In the genomic region with DNA sequence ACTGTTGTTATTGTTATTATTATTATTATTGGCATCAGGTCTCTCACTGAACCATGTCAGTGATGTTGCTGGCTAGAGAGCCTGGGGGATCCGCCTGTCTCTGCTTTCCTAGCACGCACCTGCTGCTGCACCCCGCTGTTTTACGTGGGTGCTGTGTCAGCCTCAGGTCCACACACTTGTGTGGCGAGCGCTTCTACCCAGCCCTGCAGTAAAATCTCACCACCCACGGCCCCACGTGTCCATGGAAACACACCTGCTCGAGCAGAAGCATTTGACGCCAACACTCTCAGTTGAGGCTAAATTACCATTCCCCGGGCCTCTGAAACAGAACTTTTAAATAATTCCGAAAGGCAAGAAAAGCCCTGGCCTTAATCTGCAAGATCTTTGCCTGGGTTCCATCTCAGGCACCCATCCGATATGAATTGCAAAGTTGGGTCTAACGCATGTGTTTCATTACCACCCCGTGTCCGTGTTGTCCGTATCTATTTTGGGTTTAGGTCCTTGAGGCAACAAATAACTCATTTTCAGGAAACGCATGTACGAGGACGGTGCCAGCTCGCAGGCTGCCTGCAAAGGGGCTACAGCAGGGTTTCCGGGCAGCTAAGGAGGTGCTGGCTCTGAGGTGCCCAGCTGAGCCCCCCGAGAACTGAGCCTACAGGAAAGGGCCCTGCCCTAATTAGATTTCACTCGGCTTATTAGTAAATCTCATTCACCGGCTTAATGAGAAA, we compare ENCODE assay signal across 14 mouse cellular contexts.
A peak's percentile ranks its signal among the peaks of the same experiment; 100 is the strongest.
DNase-seq lines count a peak whose midpoint lies in the region; ATAC-seq lines count a peak whose summit lies in the region.
"Had no signal": no experiment of that assay in that cellular context is flagged by ENCODE, and none has a peak within 500 bp of the region (broad histone marks: within the 10 kb centered on the region; RNA-seq: fewer than 3 reads in every experiment).

No protein-coding gene starts in this region.

- peaks cover 3% of the 10 kb centered on the region; the same call in 1 of the 2 replicates for H3K9me3 ChIP-seq in heart, embryonic 13.5 days
- no peaks in the 10 kb centered on the region for H3K9me3 ChIP-seq in heart, embryonic 11.5 days (replicated peaks; ENCODE audit: control insufficient read depth, low read length)
- H3K9me3 ChIP-seq in limb, embryonic 13.5 days = no peaks in the 10 kb centered on the region
- no peaks in the 10 kb centered on the region for H3K9me3 ChIP-seq in intestine, embryonic 16.5 days (ENCODE audit: control insufficient read depth, low read length)
- H3K9me3 ChIP-seq: lung, embryonic 15.5 days had no signal

- H3K36me3 ChIP-seq in heart, embryonic 13.5 days = no peaks in the 10 kb centered on the region
- no peaks in the 10 kb centered on the region for H3K36me3 ChIP-seq in heart, embryonic 11.5 days (ENCODE audit: control insufficient read depth, insufficient read depth, low read length)
- no peaks in the 10 kb centered on the region for H3K36me3 ChIP-seq in limb, embryonic 13.5 days
- H3K36me3 ChIP-seq in intestine, embryonic 16.5 days (ENCODE audit: control insufficient read depth, insufficient read depth, low read length) = no peaks in the 10 kb centered on the region
- H3K36me3 ChIP-seq: lung, embryonic 15.5 days had no signal

- peak; percentile 34 to 69 for DNase-seq in frontal cortex, postnatal 10 days (ENCODE audit: low spot score in 2 of 2)
- DNase-seq in layer of hippocampus, postnatal 14 days (ENCODE audit: low spot score in 2 of 2) = peak; percentile 34 to 67
- DNase-seq in cerebellum, adult 9-11 months = no peak
- no peak for DNase-seq in cerebellum, adult 18-20 months
- DNase-seq: gastrocnemius, postnatal 14 days; thymus, postnatal 25 days had no signal

- H3K27me3 ChIP-seq in heart, embryonic 13.5 days (replicated peaks) = peaks cover 12% of the 10 kb centered on the region; the same call in 1 of the 2 replicates
- no peaks in the 10 kb centered on the region for H3K27me3 ChIP-seq in heart, embryonic 11.5 days (ENCODE audit: control insufficient read depth, insufficient read depth, low read length)
- peaks cover 34% of the 10 kb centered on the region for H3K27me3 ChIP-seq in limb, embryonic 13.5 days
- H3K27me3 ChIP-seq in intestine, embryonic 16.5 days (replicated peaks; ENCODE audit: control insufficient read depth, insufficient read depth, low read length) = peaks cover 8% of the 10 kb centered on the region; the same call in 1 of the 2 replicates

- H3K9ac ChIP-seq in heart, embryonic 13.5 days = no peak overlapping the region
- no peak overlapping the region for H3K9ac ChIP-seq in heart, embryonic 11.5 days (ENCODE audit: low read depth, low read length)
- H3K9ac ChIP-seq in limb, embryonic 13.5 days = no peak overlapping the region
- H3K9ac ChIP-seq in intestine, embryonic 16.5 days (ENCODE audit: low read depth, low read length) = no peak overlapping the region
- H3K9ac ChIP-seq: lung, embryonic 15.5 days had no signal

- 0 out of 2 replicates have a peak overlapping the region, but pooled peaks have one; percentile 14 for H3K27ac ChIP-seq in heart, embryonic 13.5 days (replicated peaks)
- no peak overlapping the region for H3K27ac ChIP-seq in heart, embryonic 11.5 days (ENCODE audit: low read depth, low read length)
- H3K27ac ChIP-seq in limb, embryonic 13.5 days = no peak overlapping the region
- H3K27ac ChIP-seq in intestine, embryonic 16.5 days (ENCODE audit: low read length) = no peak overlapping the region
- H3K27ac ChIP-seq: lung, embryonic 15.5 days had no signal

- peaks cover 57% of the 10 kb centered on the region for H3K4me1 ChIP-seq in heart, embryonic 13.5 days
- peaks cover 25% of the 10 kb centered on the region for H3K4me1 ChIP-seq in heart, embryonic 11.5 days (ENCODE audit: control insufficient read depth, insufficient read depth, low read length)
- peaks cover 66% of the 10 kb centered on the region for H3K4me1 ChIP-seq in limb, embryonic 13.5 days
- peaks cover 15% of the 10 kb centered on the region for H3K4me1 ChIP-seq in intestine, embryonic 16.5 days (ENCODE audit: control insufficient read depth, insufficient read depth, low read length)

- H3K4me3 ChIP-seq in heart, embryonic 13.5 days = no peak overlapping the region
- no peak overlapping the region for H3K4me3 ChIP-seq in heart, embryonic 11.5 days (ENCODE audit: low read depth, low read length)
- no peak overlapping the region for H3K4me3 ChIP-seq in limb, embryonic 13.5 days
- no peak overlapping the region for H3K4me3 ChIP-seq in intestine, embryonic 16.5 days (ENCODE audit: low read length)
- H3K4me3 ChIP-seq: erythroblast, embryonic 14.5 days; lung, embryonic 15.5 days; myocyte had no signal

- H3K4me2 ChIP-seq in heart, embryonic 13.5 days = no peak overlapping the region
- H3K4me2 ChIP-seq in heart, embryonic 11.5 days = no peak overlapping the region
- H3K4me2 ChIP-seq in limb, embryonic 13.5 days (replicated peaks) = peak overlapping the region; percentile 32
- no peak overlapping the region for H3K4me2 ChIP-seq in intestine, embryonic 16.5 days (ENCODE audit: low read depth, low read length)
- H3K4me2 ChIP-seq: lung, embryonic 15.5 days had no signal

- 78% methylated on average over 25 of the region's 25 CpGs for WGBS in heart, embryonic 13.5 days
- 83% methylated on average over 25 of the region's 25 CpGs for WGBS in heart, embryonic 11.5 days (ENCODE audit: insufficient replicate concordance)
- 36% methylated on average over 25 of the region's 25 CpGs for WGBS in limb, embryonic 13.5 days
- WGBS in intestine, embryonic 16.5 days = 78% methylated on average over 25 of the region's 25 CpGs

- ATAC-seq in heart, embryonic 13.5 days (ENCODE audit: extremely low read depth, insufficient number of reproducible peaks, low FRiP score, low TSS enrichment) = no peak
- ATAC-seq in heart, embryonic 11.5 days (replicated peaks; ENCODE audit: insufficient number of reproducible peaks, low FRiP score, low TSS enrichment) = no peak
- no peak for ATAC-seq in limb, embryonic 13.5 days (ENCODE audit: low FRiP score, low read depth)
- ATAC-seq in intestine, embryonic 16.5 days = no peak
- ATAC-seq: inflammation-experienced regulatory T-cells, adult 6 months had no signal

Comparison
In these comparisons a context has a peak if more than half of its experiments do, and no peak if none do; other contexts are left out.
1. DNase-seq: peak in frontal cortex, postnatal 10 days (2 of 2) and layer of hippocampus, postnatal 14 days (2 of 2); none in cerebellum, adult 9-11 months (single experiment) and cerebellum, adult 18-20 months (0 of 2).